Mouse (Mus musculus) liver, embryonic 15.5 days (tissue): ENCODE results near the gene Ropn1l. TPM values are rescaled to one million over a fixed set of nuclear protein-coding genes. Genes with fewer than 3 reads are reported as not detected.

Experiments used
- ATAC-seq: fragments of 200-750 bp; cut with Nextera tagmentation; 2 replicates; pipeline ENCODE4 v1.8.0; 2017; ENCODE audit warnings: moderate number of reproducible peaks, mild to moderate bottlenecking, moderate library complexity; ENCODE audit not compliant: insufficient read depth
- H3K27ac ChIP-seq: fragments of 300-500 bp; sonication (generic); replicated peaks from 2 replicates; pipeline ENCODE4 v1.5.1; 2015; ENCODE audit warnings: mild to moderate bottlenecking, inconsistent platforms
- H3K27me3 ChIP-seq: fragments of 300-500 bp; sonication (generic); 2 replicates; pipeline ENCODE4 v1.6.1; 2015; ENCODE audit warnings: mild to moderate bottlenecking, inconsistent platforms
- H3K36me3 ChIP-seq: fragments of 300-500 bp; sonication (generic); replicated peaks from 2 replicates; pipeline ENCODE4 v1.6.1; 2015; ENCODE audit warnings: moderate library complexity, mild to moderate bottlenecking, inconsistent platforms
- H3K4me1 ChIP-seq: fragments of 300-500 bp; sonication (generic); replicated peaks from 2 replicates; pipeline ENCODE4 v1.6.1; 2015; ENCODE audit warnings: inconsistent platforms
- H3K4me2 ChIP-seq: fragments of 300-500 bp; sonication (generic); 2 replicates; pipeline ENCODE4 v1.6.1; 2015; ENCODE audit warnings: moderate library complexity, mild to moderate bottlenecking, inconsistent platforms
- H3K4me3 ChIP-seq: fragments of 300-500 bp; sonication (generic); replicated peaks from 2 replicates; pipeline ENCODE4 v1.5.1; 2015; ENCODE audit warnings: mild to moderate bottlenecking, inconsistent platforms
- H3K9ac ChIP-seq: fragments of 300-500 bp; sonication (generic); 2 replicates; pipeline ENCODE4 v1.6.1; 2015; ENCODE audit warnings: moderate library complexity, mild to moderate bottlenecking, inconsistent platforms
- H3K9me3 ChIP-seq: fragments of 300-500 bp; sonication (generic); replicated peaks from 2 replicates; pipeline ENCODE4 v1.6.1; 2016; ENCODE audit warnings: inconsistent platforms
- WGBS: fragments of 180-500 bp; shearing (Covaris S2); methylation state at CpG from one replicate; pipeline ENCODE4 v1.1.7; 2015; ENCODE audit warnings: mixed read lengths; ENCODE audit not compliant: insufficient replicate concordance; 5-methylcytosine and 5-hydroxymethylcytosine counted together
- polyA plus RNA-seq: library from polyadenylated mRNA; unstranded; fragments of >200 nt; fragmentation: Nextera tagmentation; extraction: Ambion mirVana; gene quantifications from 2 replicates; pipeline ENCODE4 v1.2.1, GENCODE M21; 2015

Gene Ropn1l
- polyA plus RNA-seq, 1 experiment from 2014 or later = 3.2 TPM

DNA sequence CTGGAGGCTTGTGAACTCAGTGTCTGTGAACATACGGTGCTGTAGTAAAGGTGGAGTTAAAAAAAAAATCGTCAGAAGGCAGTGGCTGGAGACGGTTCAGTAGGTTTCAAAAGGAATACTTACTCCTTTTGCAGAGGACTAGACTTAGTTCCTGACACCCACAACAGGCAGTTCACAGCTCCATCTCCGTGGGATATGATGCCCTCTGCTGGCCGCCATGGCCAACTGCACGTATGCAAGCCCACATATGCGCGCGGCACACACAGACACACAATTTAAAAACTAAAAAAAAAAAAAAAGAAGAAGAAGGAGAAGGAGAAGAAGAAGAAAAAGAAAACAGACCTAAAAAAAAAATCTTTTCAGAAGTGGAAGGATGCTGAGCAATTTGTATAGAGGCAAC, 34.5 kb downstream of the Ropn1l start:
- no peak for ATAC-seq
- no peak overlapping the region; the same call in 1 of the 2 replicates for H3K4me2 ChIP-seq
- H3K9ac ChIP-seq = no peak overlapping the region
- H3K9me3 ChIP-seq = no peaks in the 10 kb centered on the region
- no peak overlapping the region; the same call in 1 of the 2 replicates for H3K4me3 ChIP-seq
- no peaks in the 10 kb centered on the region for H3K27me3 ChIP-seq
- peaks cover 13% of the 10 kb centered on the region for H3K4me1 ChIP-seq
- no peaks in the 10 kb centered on the region for H3K36me3 ChIP-seq
- H3K27ac ChIP-seq = no peak overlapping the region
- WGBS = 35% methylated on average over 9 of the region's 9 CpGs

DNA sequence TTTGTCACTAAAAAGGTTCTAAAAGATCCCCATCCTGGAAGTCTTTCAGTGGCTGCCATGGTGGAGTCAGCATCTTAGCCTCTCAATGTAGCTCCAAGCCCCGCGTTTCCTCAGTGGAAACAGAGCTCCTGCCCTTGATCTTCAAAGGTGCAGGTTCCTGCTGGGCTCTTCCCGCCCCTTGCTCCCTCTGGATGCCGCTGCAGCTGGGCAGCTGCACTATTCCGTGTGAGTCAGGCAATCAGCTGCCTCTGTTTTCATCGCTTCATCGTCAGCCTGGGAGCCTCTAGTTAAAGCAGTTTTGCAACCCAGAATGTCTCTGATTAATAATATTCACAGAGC, 34.9 kb downstream of the Ropn1l start:
- Histone ChIP-seq H3K4me1 (peaks cover 13% of the 10 kb centered on the region), H3K9ac (no peak overlapping the region), H3K36me3 (no peaks in the 10 kb centered on the region), H3K4me2 (peak overlapping the region; percentile 56), H3K27me3 (no peaks in the 10 kb centered on the region), H3K27ac (no peak overlapping the region), H3K4me3 (peak overlapping the region; percentile 22; the same call in 1 of the 2 replicates), H3K9me3 (no peaks in the 10 kb centered on the region)
- ATAC-seq = no peak
- 13% methylated on average over 7 of the region's 7 CpGs for WGBS

DNA sequence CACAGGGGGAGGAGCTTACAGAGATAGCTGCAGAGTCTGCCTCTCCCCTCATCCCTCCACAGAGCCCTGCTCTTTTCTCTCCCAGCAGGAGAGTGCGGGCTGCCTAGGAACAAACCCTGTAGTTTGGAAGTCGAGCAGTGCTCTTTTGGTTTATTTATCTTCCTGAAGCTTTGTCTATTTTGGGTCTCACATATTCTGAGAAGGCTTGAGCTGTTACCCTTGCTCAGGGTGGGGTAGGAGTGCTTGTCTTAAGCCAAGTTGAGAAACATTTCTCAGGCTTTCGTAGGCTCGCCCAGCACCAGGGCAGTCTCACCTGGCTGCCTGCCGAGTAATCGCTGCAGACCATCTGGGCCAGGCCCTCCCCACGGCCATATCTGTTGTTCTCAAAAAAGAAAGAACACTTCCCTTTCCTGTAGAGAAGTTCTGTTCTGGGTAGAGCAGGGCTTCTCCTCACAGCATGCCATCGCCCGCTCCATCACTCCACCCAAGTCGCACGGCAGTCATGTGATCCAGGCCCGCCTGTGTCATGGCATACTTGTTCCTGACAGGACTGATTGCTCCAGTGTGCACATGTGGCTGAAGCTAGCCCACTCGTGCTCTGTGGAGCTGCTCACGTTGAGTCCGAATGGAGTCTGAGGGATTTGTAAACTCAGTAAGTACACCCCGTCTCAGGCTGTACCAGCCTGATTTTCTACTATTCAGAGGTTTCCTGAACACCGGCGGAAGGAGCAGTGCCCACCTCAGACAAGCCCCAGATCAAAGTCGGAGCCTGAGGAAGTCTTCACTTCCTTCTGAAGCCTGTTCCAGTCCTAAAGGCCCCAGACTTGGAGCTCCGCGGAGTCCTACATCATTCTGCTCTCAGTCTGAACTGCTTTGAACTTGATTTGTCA, 35.5 kb downstream of the Ropn1l start:
- Histone ChIP-seq H3K27me3 (no peaks in the 10 kb centered on the region), H3K4me1 (peaks cover 13% of the 10 kb centered on the region), H3K4me2 (peak overlapping the region; percentile 56), H3K9me3 (no peaks in the 10 kb centered on the region), H3K36me3 (no peaks in the 10 kb centered on the region), H3K4me3 (peak overlapping the region; percentile 22), H3K9ac (no peak overlapping the region), H3K27ac (no peak overlapping the region)
- ATAC-seq = peak; percentile 70
- 12% methylated on average over 21 of the region's 21 CpGs for WGBS

DNA sequence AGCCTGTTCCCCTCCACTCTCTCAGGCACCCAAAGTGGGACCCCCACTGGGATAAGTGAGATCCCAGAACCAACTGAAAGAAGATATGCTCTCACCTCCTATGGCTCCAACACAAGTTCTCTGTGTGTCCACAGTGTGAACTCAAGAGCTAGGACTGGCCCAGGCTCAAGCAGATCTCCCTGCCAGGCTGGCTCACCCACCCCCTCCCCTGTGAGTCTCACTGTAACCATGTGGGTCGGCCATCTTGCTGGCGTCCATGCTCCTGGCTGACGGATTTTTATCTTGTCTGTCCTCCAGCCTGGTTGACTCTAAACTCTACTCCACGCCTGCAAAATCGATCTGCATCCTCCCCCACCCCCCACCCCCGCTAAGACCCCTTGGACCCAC, 36.1 kb downstream of the Ropn1l start:
- H3K27me3 ChIP-seq = no peaks in the 10 kb centered on the region
- no peak overlapping the region for H3K27ac ChIP-seq
- peaks cover 13% of the 10 kb centered on the region for H3K4me1 ChIP-seq
- ATAC-seq = no peak
- H3K9ac ChIP-seq = no peak overlapping the region
- H3K4me3 ChIP-seq = no peak overlapping the region
- WGBS = 35% methylated on average over 6 of the region's 6 CpGs
- no peaks in the 10 kb centered on the region for H3K36me3 ChIP-seq
- H3K4me2 ChIP-seq = 0 out of 2 replicates have a peak overlapping the region, but pooled peaks have one; percentile 56
- no peaks in the 10 kb centered on the region for H3K9me3 ChIP-seq

DNA sequence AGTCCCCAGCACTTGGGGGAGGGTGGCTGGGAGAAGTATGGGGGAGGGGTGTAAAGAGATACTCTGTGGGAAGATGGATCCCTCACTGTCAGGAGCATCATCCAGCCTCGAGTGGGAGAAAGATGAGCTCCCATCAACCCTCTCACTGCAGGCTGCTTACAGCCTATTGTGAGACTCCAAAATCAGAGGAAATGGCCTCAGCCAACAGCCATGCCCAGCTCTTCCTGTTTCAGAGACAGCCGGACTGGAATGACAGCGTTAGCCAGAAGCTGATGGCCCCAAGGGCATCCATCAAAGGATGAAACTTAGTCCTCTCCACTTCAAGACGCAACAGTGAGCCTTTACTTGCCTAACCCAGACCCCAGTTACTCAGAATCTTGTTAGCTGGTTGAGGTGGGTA, 38.4 kb downstream of the Ropn1l start:
- Histone ChIP-seq H3K4me3 (no peak overlapping the region), H3K27me3 (no peaks in the 10 kb centered on the region), H3K4me2 (no peak overlapping the region), H3K9me3 (no peaks in the 10 kb centered on the region), H3K27ac (no peak overlapping the region), H3K9ac (no peak overlapping the region), H3K4me1 (peaks cover 13% of the 10 kb centered on the region), H3K36me3 (no peaks in the 10 kb centered on the region)
- whole genome bisulfite sequencing = 32% methylated on average over 4 of the region's 4 CpGs
- no peak for ATAC-seq

DNA sequence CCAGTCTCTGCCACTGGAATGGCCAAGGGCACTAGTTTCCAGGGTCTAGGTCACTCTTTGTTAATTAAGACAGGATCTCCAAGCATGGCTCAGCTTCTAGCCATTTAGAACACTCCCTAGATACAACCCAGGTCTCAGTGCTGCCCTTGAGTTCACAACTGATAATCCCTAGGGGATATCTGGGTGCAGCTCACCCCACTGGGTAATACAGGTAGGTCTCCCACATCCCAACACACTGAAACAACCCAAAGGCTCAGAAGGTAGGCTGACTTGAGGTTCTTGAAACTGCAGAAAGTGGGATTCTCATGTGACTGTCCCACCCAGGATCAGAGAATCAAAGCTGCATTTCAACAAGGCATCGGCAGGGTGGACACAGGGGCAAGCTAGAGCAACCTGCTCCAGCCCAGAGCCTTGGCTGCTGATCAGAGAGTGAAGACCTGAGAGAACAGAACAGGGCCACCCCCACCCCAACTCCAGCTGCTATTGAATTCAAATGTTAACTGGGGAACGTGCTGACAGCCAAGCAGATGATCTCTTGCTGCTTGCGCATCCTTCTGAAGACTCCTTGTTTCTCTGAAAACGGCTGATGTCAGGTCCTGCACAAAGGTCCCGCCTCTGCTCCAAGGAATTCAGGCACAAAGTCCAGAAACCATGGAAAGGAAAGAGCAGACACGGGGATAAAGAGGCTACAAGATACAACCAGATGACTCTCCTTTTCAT, 39.2 kb downstream of the Ropn1l start:
- no peak overlapping the region for H3K9ac ChIP-seq
- no peaks in the 10 kb centered on the region for H3K9me3 ChIP-seq
- H3K4me1 ChIP-seq = peaks cover 13% of the 10 kb centered on the region
- H3K4me2 ChIP-seq = no peak overlapping the region
- no peaks in the 10 kb centered on the region for H3K27me3 ChIP-seq
- ATAC-seq = no peak
- no peaks in the 10 kb centered on the region for H3K36me3 ChIP-seq
- no peak overlapping the region for H3K27ac ChIP-seq
- no peak overlapping the region for H3K4me3 ChIP-seq
- WGBS = 64% methylated on average over 6 of the region's 6 CpGs

DNA sequence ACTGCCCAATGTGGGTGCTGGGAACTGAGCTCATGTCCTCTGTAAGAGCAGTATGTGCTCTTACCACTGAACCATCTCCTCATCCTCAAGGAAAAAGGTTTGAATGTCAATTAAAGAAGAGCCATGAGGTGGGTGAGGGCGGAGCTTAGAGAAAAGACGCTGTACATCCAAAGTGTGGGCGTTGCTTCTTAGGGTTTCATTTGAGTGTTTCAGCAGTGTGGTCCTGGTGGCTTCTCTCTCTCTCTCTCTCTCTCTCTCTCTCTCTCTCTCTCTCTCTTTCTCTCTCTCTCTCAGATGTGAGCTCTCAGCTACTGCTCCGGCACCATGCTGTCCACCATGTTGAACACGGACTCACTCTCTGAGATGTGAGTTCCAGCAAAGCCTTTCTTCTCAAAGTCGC, 39.9 kb downstream of the Ropn1l start:
- peaks cover 11% of the 10 kb centered on the region for H3K4me1 ChIP-seq
- H3K9ac ChIP-seq = no peak overlapping the region
- WGBS = 68% methylated on average over 6 of the region's 6 CpGs
- H3K36me3 ChIP-seq = no peaks in the 10 kb centered on the region
- H3K4me2 ChIP-seq = no peak overlapping the region
- no peaks in the 10 kb centered on the region for H3K9me3 ChIP-seq
- H3K4me3 ChIP-seq = no peak overlapping the region
- no peaks in the 10 kb centered on the region for H3K27me3 ChIP-seq
- no peak overlapping the region for H3K27ac ChIP-seq
- no peak for ATAC-seq

DNA sequence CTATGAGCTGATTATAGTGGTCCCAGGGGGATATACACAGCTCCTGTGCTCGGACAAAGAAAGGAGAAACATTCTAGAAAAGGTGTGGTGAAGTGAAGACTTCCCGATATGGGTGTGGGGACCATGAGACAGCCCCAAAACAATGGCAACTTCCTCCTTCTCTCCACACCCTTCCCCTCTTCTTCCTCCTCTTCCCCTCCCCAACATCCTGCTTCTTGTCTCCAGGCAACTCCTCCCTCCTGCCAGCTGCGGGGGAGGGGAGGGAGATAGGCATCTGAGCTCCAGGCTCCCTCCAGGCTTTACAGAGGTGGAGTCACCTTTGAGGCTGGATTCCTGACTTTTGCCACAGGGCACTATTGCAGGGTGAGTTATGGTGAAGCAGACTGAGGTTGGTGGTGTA, 40.6 kb downstream of the Ropn1l start:
- 9% methylated on average over 3 of the region's 3 CpGs for WGBS
- no peak overlapping the region for H3K4me3 ChIP-seq

DNA sequence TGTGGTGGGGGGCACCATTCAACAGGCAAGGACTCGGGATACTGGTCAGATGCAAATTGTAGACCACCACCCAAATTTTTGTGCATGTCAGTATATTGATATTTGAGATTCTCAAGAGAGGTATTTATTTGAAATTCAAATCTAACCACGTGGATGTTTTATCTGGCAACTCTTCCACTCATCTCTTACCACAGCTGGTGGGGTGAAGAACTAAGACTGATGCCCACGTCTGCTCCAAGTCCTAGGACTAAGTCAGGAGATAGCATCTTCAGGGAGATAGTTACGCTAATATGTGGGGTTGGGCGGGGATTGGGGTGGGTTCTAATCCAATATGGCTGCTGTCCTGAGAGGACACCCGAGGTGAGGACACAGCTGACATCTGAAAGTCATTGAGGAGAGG, 41.1 kb downstream of the Ropn1l start:
- ATAC-seq = no peak
- Histone ChIP-seq H3K4me3 (no peak overlapping the region), H3K27ac (no peak overlapping the region), H3K9ac (no peak overlapping the region), H3K27me3 (no peaks in the 10 kb centered on the region), H3K9me3 (no peaks in the 10 kb centered on the region), H3K4me2 (no peak overlapping the region), H3K4me1 (no peaks in the 10 kb centered on the region; the same call in 1 of the 2 replicates), H3K36me3 (no peaks in the 10 kb centered on the region)
- 49% methylated on average over 6 of the region's 6 CpGs for WGBS

More for the DNA sequence above, 40.6 kb downstream of the Ropn1l start:
- H3K4me1 ChIP-seq = peaks cover 4% of the 10 kb centered on the region; the same call in 1 of the 2 replicates
- no peak overlapping the region for H3K4me2 ChIP-seq
- no peak overlapping the region for H3K27ac ChIP-seq
- no peaks in the 10 kb centered on the region for H3K9me3 ChIP-seq
- no peaks in the 10 kb centered on the region for H3K36me3 ChIP-seq
- no peaks in the 10 kb centered on the region for H3K27me3 ChIP-seq
- ATAC-seq = no peak
- H3K9ac ChIP-seq = no peak overlapping the region

DNA sequence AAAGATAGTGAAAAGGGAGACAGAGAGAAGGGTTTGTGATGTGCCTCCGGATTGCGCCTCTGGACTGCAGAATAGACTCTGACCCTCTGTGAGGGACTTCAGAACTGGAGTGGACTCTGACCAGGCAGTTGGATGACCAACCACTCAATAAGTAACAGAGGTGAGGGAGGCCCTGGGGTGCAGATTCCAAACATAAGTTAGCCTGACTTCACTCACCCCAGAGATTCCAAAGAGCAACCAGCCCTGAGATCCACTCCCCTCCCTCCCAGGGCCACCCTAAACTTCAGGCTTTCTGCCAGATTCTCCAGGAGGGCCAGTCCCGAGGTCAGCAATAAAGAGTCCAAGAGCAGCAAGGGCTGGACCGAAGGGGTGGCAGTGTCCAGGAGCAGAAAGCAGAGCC, 46.0 kb downstream of the Ropn1l start:
- Histone ChIP-seq H3K4me2 (no peak overlapping the region), H3K27ac (peak overlapping the region; percentile 45; the same call in 1 of the 2 replicates), H3K9me3 (no peaks in the 10 kb centered on the region), H3K9ac (no peak overlapping the region), H3K4me3 (no peak overlapping the region), H3K27me3 (no peaks in the 10 kb centered on the region), H3K4me1 (no peaks in the 10 kb centered on the region), H3K36me3 (no peaks in the 10 kb centered on the region)
- peak; percentile 82 for ATAC-seq
- WGBS = 55% methylated on average over 4 of the region's 4 CpGs

DNA sequence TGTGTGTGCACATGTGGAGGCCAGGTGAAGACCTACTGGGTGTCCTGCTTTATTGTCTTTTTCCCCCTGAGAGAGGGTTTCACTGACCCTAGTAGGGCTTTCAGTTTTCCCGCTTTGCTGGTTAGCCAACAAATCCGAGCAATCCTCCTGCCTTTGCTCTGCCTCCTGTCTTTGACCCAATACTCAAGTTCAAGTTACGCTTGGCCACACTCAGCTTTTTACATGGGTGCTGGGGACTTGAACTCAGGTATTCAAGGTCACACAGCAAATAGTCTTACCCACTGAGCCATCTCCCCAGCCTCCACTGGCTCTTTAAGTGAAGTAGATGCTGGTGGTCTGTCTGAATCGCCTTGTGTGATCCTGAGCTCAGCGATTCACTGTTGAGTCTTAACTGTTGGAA, 46.7 kb downstream of the Ropn1l start:
- peak overlapping the region; percentile 45; the same call in 1 of the 2 replicates for H3K27ac ChIP-seq
- H3K27me3 ChIP-seq = no peaks in the 10 kb centered on the region
- 60% methylated on average over 5 of the region's 5 CpGs for WGBS
- 0 out of 2 replicates have a peak overlapping the region, but pooled peaks have one; percentile 6 for H3K4me2 ChIP-seq
- H3K36me3 ChIP-seq = no peaks in the 10 kb centered on the region
- no peak overlapping the region for H3K9ac ChIP-seq
- no peaks in the 10 kb centered on the region for H3K9me3 ChIP-seq
- ATAC-seq = no peak
- H3K4me3 ChIP-seq = no peak overlapping the region
- H3K4me1 ChIP-seq = no peaks in the 10 kb centered on the region
